Mouse (Mus musculus) liver, embryonic 11.5 days (tissue): Measurements from ENCODE around the gene Atxn7l1. TPM values are rescaled to one million over a fixed set of nuclear protein-coding genes. Genes with fewer than 3 reads are reported as not detected.

Source experiments
- ATAC-seq: fragments of 200-750 bp; cut with Nextera tagmentation; replicated peaks from 2 replicates; pipeline ENCODE4 v1.8.0; 2017; ENCODE audit warnings: moderate number of reproducible peaks, mild to moderate bottlenecking, moderate TSS enrichment, moderate library complexity; ENCODE audit not compliant: low FRiP score
- DNase-seq: peaks from one replicate; pipeline ENCODE4 v3.0.0-alpha.2; 2017; ENCODE audit warnings: low spot score
- H3K27ac ChIP-seq: fragments of 300-500 bp; sonication (generic); 2 replicates; pipeline ENCODE4 v1.5.1; 2014; ENCODE audit warnings: mild to moderate bottlenecking, low read depth, low read length, control low read depth
- H3K27me3 ChIP-seq: fragments of 300-500 bp; sonication (generic); replicated peaks from 2 replicates; pipeline ENCODE4 v1.6.1; 2014; ENCODE audit warnings: low read length, mixed read lengths; ENCODE audit not compliant: control insufficient read depth, insufficient read depth
- H3K36me3 ChIP-seq: fragments of 300-500 bp; sonication (generic); 2 replicates; pipeline ENCODE4 v1.6.1; 2014; ENCODE audit warnings: mild to moderate bottlenecking, low read length, moderate library complexity, mixed read lengths; ENCODE audit not compliant: control insufficient read depth, insufficient read depth
- H3K4me1 ChIP-seq: fragments of 300-500 bp; sonication (generic); replicated peaks from 2 replicates; pipeline ENCODE4 v1.6.1; 2014; ENCODE audit warnings: low read length, mixed read lengths; ENCODE audit not compliant: control insufficient read depth, insufficient read depth
- H3K4me2 ChIP-seq: fragments of 300-500 bp; sonication (generic); 2 replicates; pipeline ENCODE4 v1.6.1; 2014; ENCODE audit warnings: mild to moderate bottlenecking, control low read depth, moderate library complexity
- H3K4me3 ChIP-seq: fragments of 300-500 bp; sonication (generic); 2 replicates; pipeline ENCODE4 v1.5.1; 2014; ENCODE audit warnings: low read depth, low read length, control low read depth
- H3K9ac ChIP-seq: fragments of 300-500 bp; sonication (generic); 2 replicates; pipeline ENCODE4 v1.6.1; 2014; ENCODE audit warnings: low read depth, low read length, control low read depth
- H3K9me3 ChIP-seq: fragments of 300-500 bp; sonication (generic); 2 replicates; pipeline ENCODE4 v1.6.1; 2016; ENCODE audit warnings: low read length, inconsistent platforms, mixed read lengths; ENCODE audit not compliant: control insufficient read depth
- WGBS: fragments of 180-500 bp; shearing (Covaris S2); extraction: QIAGEN DNeasy Blood & Tissue Kit; methylation state at CpG from one replicate; pipeline ENCODE4 v1.1.7; 2014; 5-methylcytosine and 5-hydroxymethylcytosine counted together
- polyA plus RNA-seq: library from polyadenylated mRNA; unstranded; fragments of >200 nt; fragmentation: Nextera tagmentation; extraction: Ambion mirVana; gene quantifications from 2 replicates; pipeline ENCODE4 v1.2.1, GENCODE M21; 2014

The Atxn7l1 gene
- polyA plus RNA-seq, 1 experiment from 2014 or later: 28.9 TPM

DNA sequence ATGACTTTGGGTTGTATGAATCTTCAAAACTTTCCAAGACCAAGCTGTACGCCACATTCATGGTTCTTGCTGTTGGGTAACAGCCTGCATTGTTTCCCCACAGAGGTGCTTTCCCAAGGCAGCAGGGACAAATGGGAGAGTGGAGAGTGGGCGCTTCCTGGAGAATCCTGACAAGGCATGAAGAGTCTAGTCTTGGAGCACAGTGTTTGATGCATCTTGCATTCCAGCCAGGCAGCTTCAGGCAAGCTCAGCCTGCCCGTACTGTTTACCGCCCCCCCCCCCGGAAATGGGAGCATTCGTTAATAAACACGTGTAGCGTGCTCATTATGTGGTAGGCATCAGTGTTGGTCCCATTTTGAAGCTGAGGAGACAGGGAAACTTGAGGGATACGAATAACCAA, 25.4 kb downstream of the Atxn7l1 start:
- no peak overlapping the region for H3K4me3 ChIP-seq
- no peaks in the 10 kb centered on the region for H3K9me3 ChIP-seq
- H3K9ac ChIP-seq: no peak overlapping the region
- H3K36me3 ChIP-seq: no peaks in the 10 kb centered on the region
- H3K27ac ChIP-seq: no peak overlapping the region
- no peak overlapping the region for H3K4me2 ChIP-seq
- no peak for DNase-seq
- no peak for ATAC-seq
- WGBS: 88% methylated on average over 9 of the region's 9 CpGs
- H3K27me3 ChIP-seq: no peaks in the 10 kb centered on the region
- peaks cover 7% of the 10 kb centered on the region for H3K4me1 ChIP-seq

DNA sequence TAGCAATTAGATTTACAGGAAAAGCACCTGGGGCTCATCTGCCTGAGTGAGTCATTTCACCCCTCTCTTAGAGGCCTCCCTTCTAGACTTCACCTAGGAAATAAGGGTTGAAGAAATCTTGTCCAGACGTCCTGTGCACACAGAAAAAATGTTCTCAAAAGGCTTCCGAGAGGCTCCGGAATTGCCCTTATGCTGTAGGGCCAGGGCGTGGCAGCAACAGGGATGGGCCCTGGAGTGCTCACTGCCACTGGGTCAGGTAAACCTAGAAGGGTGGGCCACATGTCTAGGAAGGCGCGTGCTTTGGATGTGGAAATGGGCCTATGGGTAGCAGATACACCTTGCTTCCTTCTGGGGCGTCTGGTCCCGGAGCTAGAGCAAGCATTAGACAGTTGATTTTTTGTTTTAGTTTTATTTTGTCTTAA, 26.2 kb downstream of the Atxn7l1 start:
- no peak for ATAC-seq
- H3K9me3 ChIP-seq: no peaks in the 10 kb centered on the region
- no peak overlapping the region for H3K9ac ChIP-seq
- 88% methylated on average over 8 of the region's 8 CpGs for WGBS
- no peaks in the 10 kb centered on the region for H3K27me3 ChIP-seq
- no peak for DNase-seq
- no peak overlapping the region for H3K27ac ChIP-seq
- H3K4me3 ChIP-seq: no peak overlapping the region
- peaks cover 7% of the 10 kb centered on the region for H3K4me1 ChIP-seq
- no peak overlapping the region for H3K4me2 ChIP-seq
- H3K36me3 ChIP-seq: no peaks in the 10 kb centered on the region

DNA sequence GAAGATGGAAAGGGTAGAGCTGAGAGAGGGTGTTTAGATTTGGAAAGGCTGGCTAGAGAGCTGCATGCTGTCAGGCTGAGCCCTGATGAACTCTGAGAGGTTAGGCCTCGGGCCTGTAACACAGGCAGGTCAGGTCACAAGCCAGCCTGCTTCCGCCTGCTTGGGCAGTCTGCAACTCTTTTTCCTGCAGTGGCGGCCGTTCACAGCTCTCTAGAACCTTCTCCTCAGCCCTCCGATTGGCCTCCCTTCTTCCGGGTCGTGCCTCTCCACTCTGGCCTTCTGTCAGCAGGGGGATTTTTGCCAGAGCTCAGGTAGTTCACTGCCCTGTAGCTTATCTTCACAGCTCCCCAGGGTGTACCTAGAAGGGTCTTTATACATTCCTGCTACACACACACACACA, 26.7 kb downstream of the Atxn7l1 start:
- WGBS: 48% methylated on average over 7 of the region's 7 CpGs
- H3K4me3 ChIP-seq: no peak overlapping the region
- H3K9me3 ChIP-seq: no peaks in the 10 kb centered on the region
- DNase-seq (no peak), ATAC-seq (no peak)
- H3K4me1 ChIP-seq: peaks cover 7% of the 10 kb centered on the region
- no peaks in the 10 kb centered on the region for H3K27me3 ChIP-seq
- no peak overlapping the region for H3K4me2 ChIP-seq
- no peak overlapping the region for H3K27ac ChIP-seq
- H3K36me3 ChIP-seq: no peaks in the 10 kb centered on the region
- no peak overlapping the region for H3K9ac ChIP-seq

DNA sequence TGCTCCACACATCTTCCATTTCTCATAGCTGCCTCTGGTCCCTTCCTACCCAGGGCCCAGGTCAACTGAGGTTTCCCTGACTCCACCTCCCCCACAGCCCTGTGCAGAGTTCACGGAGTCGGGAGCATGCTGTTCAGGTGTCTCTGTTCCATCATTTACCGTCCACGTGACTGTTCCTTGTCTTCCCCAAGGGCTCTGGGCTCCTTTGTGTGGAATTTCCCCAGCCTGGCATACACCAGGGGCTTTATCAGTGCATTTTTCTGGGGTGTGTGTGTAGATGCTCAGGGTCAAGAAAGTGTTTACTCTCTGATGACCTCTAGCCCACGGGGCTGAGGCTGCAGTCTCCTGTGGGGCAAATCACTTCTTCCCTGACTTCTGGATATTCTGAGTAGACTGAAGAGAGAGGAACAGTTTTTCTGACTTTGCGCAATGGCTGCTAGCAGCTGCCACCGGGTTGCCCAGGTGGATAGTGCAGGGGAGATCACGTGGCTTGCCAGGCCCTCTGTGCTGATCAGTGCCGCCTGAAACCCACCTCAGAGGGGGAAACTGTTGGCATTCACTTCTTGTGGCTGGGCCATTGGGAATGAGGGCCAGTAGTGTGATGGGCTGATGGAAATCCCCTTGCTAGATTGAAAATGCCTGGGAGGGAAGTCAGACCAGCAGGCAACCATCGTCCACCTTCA, 27.3 kb downstream of the Atxn7l1 start:
- peaks cover 7% of the 10 kb centered on the region for H3K4me1 ChIP-seq
- no peak overlapping the region for H3K9ac ChIP-seq
- H3K9me3 ChIP-seq: no peaks in the 10 kb centered on the region
- no peaks in the 10 kb centered on the region for H3K27me3 ChIP-seq
- WGBS: 66% methylated on average over 10 of the region's 10 CpGs
- H3K4me2 ChIP-seq: no peak overlapping the region
- H3K36me3 ChIP-seq: no peaks in the 10 kb centered on the region
- no peak for ATAC-seq
- no peak overlapping the region for H3K4me3 ChIP-seq
- H3K27ac ChIP-seq: no peak overlapping the region
- no peak for DNase-seq

DNA sequence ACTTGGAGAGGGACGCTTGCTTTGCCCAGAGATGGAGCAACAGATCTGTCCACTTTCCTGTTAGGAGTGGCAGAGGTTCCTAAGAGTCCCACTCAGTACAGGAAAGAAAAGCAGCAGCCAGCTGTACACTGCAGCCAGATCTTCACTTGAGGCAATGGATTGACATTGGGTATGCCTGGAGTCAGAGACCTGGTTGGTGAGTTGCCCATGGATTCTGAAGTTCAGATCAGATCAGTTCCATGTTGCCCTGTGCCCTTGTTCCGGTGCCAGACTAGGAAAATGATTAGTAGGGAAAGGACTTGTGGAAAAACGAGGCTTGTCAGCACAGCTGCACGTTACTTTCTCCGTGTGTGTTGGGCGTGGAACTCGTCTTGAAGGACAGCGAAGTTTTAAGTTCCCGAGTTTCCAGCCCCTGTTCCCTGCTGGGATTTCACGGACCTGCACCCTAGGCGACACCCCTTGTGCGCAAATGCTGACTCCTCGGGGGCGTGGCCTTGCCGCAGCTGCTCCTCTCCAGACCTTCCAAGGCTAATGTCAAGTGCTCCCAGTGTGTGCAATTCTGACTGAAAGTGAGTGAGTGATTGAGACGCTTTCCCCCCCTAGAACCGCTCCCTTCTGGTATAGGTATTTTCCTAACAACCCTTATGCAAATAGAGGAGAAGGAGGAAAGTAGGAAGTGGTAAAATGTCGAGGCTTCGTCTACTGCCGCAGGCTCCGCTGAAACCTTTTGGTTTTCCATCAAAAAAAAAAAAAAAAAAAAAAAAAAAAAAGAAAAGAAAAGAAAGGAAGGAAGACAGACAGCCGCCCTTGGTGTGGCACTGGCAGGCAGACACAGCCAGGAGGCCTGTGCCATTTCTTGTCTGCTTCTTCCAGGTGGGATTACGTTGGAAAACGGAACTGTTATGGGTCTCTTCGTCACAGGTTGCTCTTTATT, 28.4 kb downstream of the Atxn7l1 start:
- H3K27ac ChIP-seq: no peak overlapping the region

DNA sequence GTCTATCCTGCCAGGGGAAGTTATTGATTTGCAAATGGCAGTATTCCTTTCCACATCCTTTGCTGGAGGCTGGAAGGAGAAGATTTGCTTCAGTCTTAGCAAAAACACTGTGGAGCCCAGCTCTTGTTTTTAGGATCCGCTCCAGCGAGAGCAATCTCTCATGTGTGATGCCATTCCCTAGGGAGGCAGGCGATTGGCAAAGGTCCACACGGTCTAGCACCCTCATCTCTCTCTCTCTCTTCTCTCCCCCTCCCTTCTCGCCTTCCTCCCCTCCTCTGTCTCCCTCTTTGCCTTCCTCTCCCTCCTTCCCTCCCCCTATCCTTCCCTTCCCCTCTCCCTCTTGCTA, 29.0 kb downstream of the Atxn7l1 start:
- H3K4me2 ChIP-seq: peak overlapping the region; percentile 71
- H3K27me3 ChIP-seq: no peaks in the 10 kb centered on the region
- DNase-seq (no peak), ATAC-seq (no peak)
- no peak overlapping the region for H3K9ac ChIP-seq
- no peak overlapping the region for H3K4me3 ChIP-seq
- H3K27ac ChIP-seq: no peak overlapping the region
- H3K9me3 ChIP-seq: no peaks in the 10 kb centered on the region
- H3K36me3 ChIP-seq: no peaks in the 10 kb centered on the region
- 34% methylated on average over 5 of the region's 5 CpGs for WGBS
- H3K4me1 ChIP-seq: peaks cover 7% of the 10 kb centered on the region

More for the DNA sequence above, 28.4 kb downstream of the Atxn7l1 start:
- no peaks in the 10 kb centered on the region for H3K9me3 ChIP-seq
- H3K36me3 ChIP-seq: no peaks in the 10 kb centered on the region
- DNase-seq (peak; percentile 51), ATAC-seq (peak; percentile 56; the same call in 1 of the 2 replicates)
- H3K4me3 ChIP-seq: peak overlapping the region; percentile 27
- no peaks in the 10 kb centered on the region for H3K27me3 ChIP-seq
- peaks cover 7% of the 10 kb centered on the region for H3K4me1 ChIP-seq
- H3K4me2 ChIP-seq: peak overlapping the region; percentile 71
- H3K9ac ChIP-seq: no peak overlapping the region
- 9% methylated on average over 25 of the region's 25 CpGs for WGBS

DNA sequence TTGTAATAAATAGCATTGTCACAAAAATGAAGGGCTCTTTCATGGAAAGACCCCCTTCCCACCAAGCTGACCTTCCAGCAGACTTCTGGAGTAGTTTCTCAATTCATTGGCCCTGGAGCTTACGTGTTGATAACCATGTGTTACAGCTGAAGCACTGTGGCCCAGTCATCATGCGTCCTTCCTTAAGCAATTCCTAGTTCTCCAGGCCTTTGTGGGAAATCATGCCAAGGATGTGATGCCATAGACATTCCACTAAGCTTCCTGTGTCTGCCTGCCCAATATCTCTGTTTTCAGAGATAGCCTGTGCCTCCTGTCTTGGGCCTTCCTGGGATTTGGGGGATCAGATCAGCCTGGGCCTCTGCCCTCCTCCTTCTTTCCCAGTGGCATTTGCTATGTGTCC, 32.9 kb downstream of the Atxn7l1 start:
- no peak overlapping the region for H3K9ac ChIP-seq
- H3K4me1 ChIP-seq: peaks cover 9% of the 10 kb centered on the region
- H3K27ac ChIP-seq: no peak overlapping the region
- no peaks in the 10 kb centered on the region for H3K9me3 ChIP-seq
- DNase-seq: no peak
- no peaks in the 10 kb centered on the region for H3K27me3 ChIP-seq
- no peaks in the 10 kb centered on the region for H3K36me3 ChIP-seq
- WGBS: 76% methylated on average over 2 of the region's 2 CpGs
- no peak overlapping the region for H3K4me3 ChIP-seq
- no peak overlapping the region for H3K4me2 ChIP-seq
- ATAC-seq: no peak

DNA sequence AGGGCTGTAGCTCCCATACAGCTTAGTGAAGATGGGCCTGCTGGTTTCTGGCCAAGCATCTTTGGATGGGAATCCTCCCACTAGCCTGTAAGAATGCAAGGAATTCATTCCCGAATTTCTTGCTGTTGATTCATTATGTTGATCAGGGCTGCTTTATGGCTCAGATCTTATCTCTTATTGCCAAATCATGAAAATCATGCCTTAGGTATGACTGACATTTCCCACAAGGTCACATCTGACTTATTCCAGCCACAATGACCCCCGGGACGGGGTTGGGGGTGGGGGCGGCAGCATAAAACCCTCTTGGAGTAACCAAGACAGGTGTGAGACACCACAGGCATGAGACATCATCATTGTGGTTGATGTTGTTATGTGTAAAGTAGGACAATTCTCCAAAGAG, 34.4 kb downstream of the Atxn7l1 start:
- 79% methylated on average over 4 of the region's 4 CpGs for WGBS
- Histone ChIP-seq H3K4me3 (no peak overlapping the region), H3K9ac (no peak overlapping the region), H3K9me3 (no peaks in the 10 kb centered on the region), H3K27me3 (no peaks in the 10 kb centered on the region), H3K4me1 (0 out of 2 replicates have a peak, but pooled peaks cover 2% of the 10 kb centered on the region), H3K27ac (no peak overlapping the region), H3K4me2 (no peak overlapping the region), H3K36me3 (no peaks in the 10 kb centered on the region)
- ATAC-seq (no peak), DNase-seq (no peak)
